Mouse (Mus musculus) C2C12 (cell line): Measurements from ENCODE around the gene Arhgef3. TPM values are rescaled to one million over a fixed set of nuclear protein-coding genes. Genes with fewer than 3 reads are reported as not detected.

Source experiments
- H3K27me3 ChIP-seq: one replicate; pipeline ENCODE4 v1.6.1; 2011; ENCODE audit not compliant: control insufficient read depth, insufficient read depth, insufficient read length
- H3K36me3 ChIP-seq: one replicate; pipeline ENCODE4 v1.6.1; 2011; ENCODE audit not compliant: control insufficient read depth, insufficient read depth
- H3K4me3 ChIP-seq: one replicate; pipeline ENCODE4 v1.5.1; 2011; ENCODE audit warnings: mild to moderate bottlenecking, control low read depth; ENCODE audit not compliant: poor library complexity, insufficient read depth, severe bottlenecking
- H3K79me2 ChIP-seq: one replicate; pipeline ENCODE4 v1.6.1; 2011; ENCODE audit not compliant: control insufficient read depth, insufficient read depth
- H3K79me3 ChIP-seq: one replicate; pipeline ENCODE4 v1.6.1; 2011; ENCODE audit warnings: low read depth, control low read depth
- H3ac ChIP-seq: one replicate; pipeline ENCODE3; 2011; ENCODE audit warnings: low read depth; ENCODE audit not compliant: control insufficient read depth, insufficient read length
- CEBPB ChIP-seq: IDR thresholded peaks from one replicate; pipeline ENCODE4 v1.6.1; 2011; ENCODE audit warnings: low read depth, mild to moderate bottlenecking, control low read depth, moderate library complexity
- CTCF ChIP-seq: IDR thresholded peaks from one replicate; pipeline ENCODE4 v1.5.1; 2011; ENCODE audit not compliant: control insufficient read depth, insufficient read depth, insufficient read length
- FOSL1 ChIP-seq: IDR thresholded peaks from one replicate; pipeline ENCODE4 v1.8.0; 2011; ENCODE audit warnings: mild to moderate bottlenecking, low read length; ENCODE audit not compliant: poor library complexity, insufficient read depth, severe bottlenecking
- MAX ChIP-seq: IDR thresholded peaks from one replicate; pipeline ENCODE4 v1.6.1; 2011; ENCODE audit warnings: mild to moderate bottlenecking, control low read depth
- MYOD1 ChIP-seq: IDR thresholded peaks from one replicate; pipeline ENCODE4 v1.6.1; 2011; ENCODE audit warnings: low read depth; ENCODE audit not compliant: control insufficient read depth, insufficient read length
- MYOG ChIP-seq: IDR thresholded peaks from one replicate; pipeline ENCODE4 v1.6.1; 2011; ENCODE audit not compliant: control insufficient read depth, insufficient read length; ENCODE audit errors: extremely low read depth
- USF1 ChIP-seq: IDR thresholded peaks from one replicate; pipeline ENCODE4 v1.6.1; 2011; ENCODE audit warnings: low read depth, mild to moderate bottlenecking, control low read depth, moderate library complexity
- polyA plus RNA-seq: library from polyadenylated mRNA; unstranded; fragments of >200 nt; fragmentation: generic; extraction: Trizol; gene quantifications from one replicate; pipeline ENCODE4 v1.2.1, GENCODE M21; 2012; ENCODE audit warnings: missing spikeins

The Arhgef3 gene
- polyA plus RNA-seq, 1 experiment: 1.1 TPM

DNA sequence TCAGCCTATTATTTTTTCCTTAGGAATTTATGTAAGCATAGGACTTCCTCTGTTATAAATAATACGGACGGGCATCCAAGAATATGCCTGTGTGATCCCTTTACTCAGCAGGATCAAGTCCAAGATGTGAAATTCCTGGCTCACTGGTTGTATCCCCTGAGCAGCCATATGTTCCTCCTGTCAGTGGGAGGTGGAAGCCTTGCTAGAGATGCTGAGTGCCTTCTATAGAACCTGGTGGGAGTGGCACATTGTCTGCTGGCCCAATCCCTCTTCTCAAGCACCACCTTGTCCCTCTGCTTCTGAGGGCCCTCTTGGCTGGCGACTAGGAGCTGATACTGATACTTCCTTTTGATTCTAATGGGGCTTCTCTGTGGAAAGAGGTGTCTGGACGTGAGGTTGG is 155.1 kb downstream of the Arhgef3 start:
- H3K36me3 ChIP-seq: no peaks in the 10 kb centered on the region
- H3K27me3 ChIP-seq: no peaks in the 10 kb centered on the region
- TF ChIP-seq MYOD1: no peak
- TF ChIP-seq CEBPB: no peak
- no peaks in the 10 kb centered on the region for H3K79me3 ChIP-seq
- no peaks in the 10 kb centered on the region for H3K79me2 ChIP-seq
- no peak overlapping the region for H3K4me3 ChIP-seq
- no peak overlapping the region for H3ac ChIP-seq

DNA sequence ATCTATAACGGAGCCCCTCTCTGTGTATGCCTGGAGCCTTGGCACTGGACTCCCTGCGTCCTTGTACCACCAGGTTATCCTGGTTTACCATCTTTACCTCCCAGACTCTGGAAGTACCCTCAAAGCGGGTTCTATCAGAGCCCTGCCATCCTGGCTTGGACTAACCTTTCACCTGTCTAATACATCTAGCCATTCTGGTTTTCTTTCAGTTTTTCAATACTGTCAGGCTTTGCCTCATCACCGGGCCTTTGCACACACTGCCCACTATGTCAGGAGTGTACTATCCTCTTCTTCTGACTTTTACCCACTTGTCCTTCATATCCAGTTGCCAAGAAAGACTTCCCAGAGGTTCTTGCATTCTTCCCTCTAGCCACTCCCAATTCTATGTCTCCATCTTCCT is 155.8 kb downstream of the Arhgef3 start:
- H3K27me3 ChIP-seq: no peaks in the 10 kb centered on the region
- no peaks in the 10 kb centered on the region for H3K79me3 ChIP-seq
- H3K36me3 ChIP-seq: no peaks in the 10 kb centered on the region
- no peaks in the 10 kb centered on the region for H3K79me2 ChIP-seq
- H3K4me3 ChIP-seq: no peak overlapping the region
- no peak overlapping the region for H3ac ChIP-seq
- TF ChIP-seq MYOG: no peak
- no peak for TF ChIP-seq FOSL1
- TF ChIP-seq CTCF: no peak
- TF ChIP-seq MYOD1: no peak

DNA sequence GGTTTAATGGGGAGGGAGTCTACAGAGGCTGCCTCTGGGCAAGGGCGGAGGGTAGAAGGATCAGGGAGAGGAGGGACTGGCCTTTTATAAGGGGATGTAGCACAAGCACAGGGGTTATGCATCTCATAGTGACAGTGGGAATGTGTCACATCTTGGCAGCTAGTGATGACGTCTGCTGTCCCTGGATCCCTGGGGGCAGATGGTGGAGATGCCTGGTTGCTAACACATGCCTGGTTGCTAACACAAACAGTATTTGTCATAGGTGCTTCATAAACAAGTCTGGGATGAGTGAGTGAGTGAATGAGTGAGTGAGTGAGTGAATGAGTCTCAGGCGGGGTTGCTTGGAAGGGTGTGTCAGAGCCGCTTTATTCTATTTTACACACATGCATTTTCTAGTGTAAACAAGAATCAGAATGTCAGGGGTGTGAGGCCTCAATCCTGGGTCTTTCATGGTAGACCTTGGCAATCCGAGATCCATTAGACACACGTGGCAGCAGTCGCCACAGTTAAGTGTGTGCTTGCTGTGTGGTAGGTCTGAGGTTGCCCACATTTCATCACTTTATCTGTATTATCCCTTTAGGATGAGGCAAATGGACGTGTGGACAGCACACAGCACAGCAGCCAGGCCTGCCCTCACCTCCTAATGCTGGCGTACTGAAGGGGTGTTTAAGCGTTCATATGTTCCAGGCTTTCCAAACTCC is 156.8 kb downstream of the Arhgef3 start:
- no peak overlapping the region for H3ac ChIP-seq
- no peaks in the 10 kb centered on the region for H3K79me2 ChIP-seq
- H3K79me3 ChIP-seq: no peaks in the 10 kb centered on the region
- TF ChIP-seq MYOG (no peak), MYOD1 (no peak), USF1 (no peak), CTCF (no peak), FOSL1 (no peak), CEBPB (no peak), MAX (no peak)
- no peaks in the 10 kb centered on the region for H3K36me3 ChIP-seq
- H3K27me3 ChIP-seq: no peaks in the 10 kb centered on the region
- no peak overlapping the region for H3K4me3 ChIP-seq

DNA sequence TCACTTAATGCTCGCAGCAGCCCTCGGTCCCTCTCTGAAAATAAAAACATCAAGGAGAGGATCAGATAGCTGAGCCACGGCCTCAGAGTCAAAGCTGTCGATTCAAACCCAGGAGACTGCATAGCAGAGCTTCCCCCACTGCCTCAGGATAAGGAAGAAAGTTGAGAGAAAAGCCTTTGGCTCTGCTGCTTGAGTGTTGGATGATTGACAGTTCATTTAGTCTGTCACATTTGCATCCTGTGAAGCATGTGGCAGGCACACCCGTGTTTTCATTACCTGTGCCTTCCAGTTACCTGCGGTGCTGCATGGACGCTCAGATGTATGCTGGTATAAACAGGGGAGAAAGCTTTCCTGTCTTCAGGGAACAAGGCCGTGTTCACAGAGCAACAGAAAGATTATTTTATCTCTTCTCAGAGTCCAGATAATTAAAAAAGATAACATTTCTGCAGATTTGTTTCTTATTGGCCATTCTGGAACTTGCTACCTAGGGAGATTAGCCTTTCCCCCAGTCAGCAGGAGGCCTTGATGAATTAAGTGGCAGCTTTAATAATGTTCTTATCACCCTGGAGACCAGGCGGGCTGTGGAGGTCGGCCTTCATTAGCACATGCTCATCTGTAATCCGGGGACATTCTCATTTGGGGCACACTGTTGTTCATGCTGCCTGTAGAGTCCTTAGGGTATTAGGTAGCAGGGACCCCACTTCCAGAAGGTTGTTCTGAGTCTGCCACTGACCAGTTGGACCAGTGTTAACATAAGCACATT is 157.6 kb downstream of the Arhgef3 start:
- no peaks in the 10 kb centered on the region for H3K79me2 ChIP-seq
- no peak for TF ChIP-seq MYOG
- TF ChIP-seq FOSL1: no peak
- no peak for TF ChIP-seq USF1
- TF ChIP-seq CTCF: no peak
- no peak for TF ChIP-seq MYOD1
- no peak for TF ChIP-seq CEBPB
- TF ChIP-seq MAX: no peak
- no peak overlapping the region for H3K4me3 ChIP-seq
- H3K79me3 ChIP-seq: no peaks in the 10 kb centered on the region
- H3K36me3 ChIP-seq: no peaks in the 10 kb centered on the region
- no peaks in the 10 kb centered on the region for H3K27me3 ChIP-seq
- H3ac ChIP-seq: no peak overlapping the region

DNA sequence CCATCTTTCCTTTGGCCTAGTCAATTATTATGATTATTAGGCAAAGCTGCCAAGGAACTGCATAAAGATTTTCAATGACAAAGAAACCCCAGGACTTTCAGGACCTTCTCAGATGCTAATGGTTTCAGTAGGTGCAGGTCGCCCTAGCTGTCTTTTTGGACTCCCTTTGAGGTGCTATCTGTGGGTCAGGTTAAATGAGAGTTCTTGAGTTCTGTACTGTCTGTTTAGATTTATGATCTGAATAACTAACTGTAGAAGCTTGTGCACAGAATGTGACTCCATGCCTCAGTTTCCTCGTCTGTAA is 158.1 kb downstream of the Arhgef3 start:
- Histone ChIP-seq H3ac (no peak overlapping the region), H3K27me3 (no peaks in the 10 kb centered on the region), H3K79me3 (no peaks in the 10 kb centered on the region), H3K36me3 (no peaks in the 10 kb centered on the region), H3K79me2 (no peaks in the 10 kb centered on the region), H3K4me3 (no peak overlapping the region)
- no peak for TF ChIP-seq MAX
- TF ChIP-seq CEBPB: no peak
- TF ChIP-seq FOSL1: no peak
- TF ChIP-seq MYOD1: no peak

DNA sequence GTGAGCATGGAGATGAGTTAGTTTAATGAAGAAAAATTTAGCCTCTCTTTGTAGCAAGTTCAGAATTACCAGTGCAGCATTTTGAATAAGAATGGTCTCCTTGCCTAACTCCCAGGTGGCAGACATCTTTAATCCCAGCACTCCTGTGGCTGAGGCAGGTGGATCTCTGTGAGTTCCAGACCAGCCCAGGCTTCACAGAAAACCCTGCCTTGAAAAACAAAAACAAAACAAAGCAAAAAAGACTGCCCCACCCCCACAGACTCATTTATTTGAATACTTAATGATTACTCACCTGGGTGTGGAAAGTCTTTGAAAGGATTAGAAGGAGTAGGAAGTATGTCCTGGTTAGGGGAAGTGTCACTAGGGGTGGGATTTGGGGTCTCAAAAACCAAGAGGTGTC is 158.5 kb downstream of the Arhgef3 start:
- H3K79me3 ChIP-seq: no peaks in the 10 kb centered on the region

More for the DNA sequence above, 158.5 kb downstream of the Arhgef3 start:
- Histone ChIP-seq H3K36me3 (no peaks in the 10 kb centered on the region), H3K79me2 (no peaks in the 10 kb centered on the region), H3K27me3 (no peaks in the 10 kb centered on the region), H3K4me3 (no peak overlapping the region), H3ac (no peak overlapping the region)
- no peak for TF ChIP-seq FOSL1
- TF ChIP-seq USF1: no peak
- no peak for TF ChIP-seq CEBPB
- TF ChIP-seq MYOD1: no peak
- no peak for TF ChIP-seq MAX
- no peak for TF ChIP-seq MYOG
- TF ChIP-seq CTCF: no peak
